Mouse (Mus musculus): Measurements from ENCODE around the gene Cfap157.

The Cfap157 gene

DNA sequence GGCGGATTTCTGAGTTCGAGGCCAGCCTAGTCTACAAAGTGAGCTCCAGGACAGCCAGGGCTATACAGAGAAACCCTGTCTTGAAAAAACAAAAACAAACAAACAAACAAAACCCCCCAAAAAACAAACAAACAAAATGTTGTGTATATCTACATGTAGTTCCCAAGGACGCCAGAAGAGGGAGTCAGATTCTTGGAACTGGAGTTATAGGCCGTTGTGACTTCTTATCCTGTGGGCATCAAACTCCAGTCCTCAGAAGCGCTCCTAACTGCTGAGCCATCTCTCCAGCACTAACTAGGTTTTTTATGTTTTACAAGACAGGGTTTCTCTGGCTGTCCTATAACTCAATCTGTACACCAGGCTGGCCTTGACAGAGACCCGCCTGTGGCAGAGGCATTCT, 2.9 kb upstream of the Cfap157 start:
- in situ Hi-C loops (cut with MboI, MseI) = no loop called here

DNA sequence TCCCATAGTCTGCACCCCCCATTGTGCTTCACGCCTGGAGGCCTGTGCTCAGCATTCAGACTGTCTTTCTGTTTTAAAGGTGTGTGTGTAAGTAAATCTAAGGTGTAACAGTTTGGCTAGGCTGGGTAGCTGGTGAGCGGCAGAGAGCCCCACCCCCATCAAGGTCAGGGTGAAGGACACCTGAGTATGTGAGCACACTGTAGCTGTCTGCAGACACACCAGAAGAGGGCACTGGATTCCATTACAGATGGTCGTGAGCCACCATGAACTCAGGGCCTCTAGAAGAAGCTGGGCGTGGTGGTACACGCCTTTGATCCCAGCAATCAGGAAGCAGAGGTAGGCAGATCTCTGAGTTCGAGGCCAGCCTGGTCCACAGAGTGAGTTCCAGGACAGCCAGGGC, 2.5 kb downstream of the Cfap157 start:
- in situ Hi-C loops (cut with MboI, MseI) = no loop called here

DNA sequence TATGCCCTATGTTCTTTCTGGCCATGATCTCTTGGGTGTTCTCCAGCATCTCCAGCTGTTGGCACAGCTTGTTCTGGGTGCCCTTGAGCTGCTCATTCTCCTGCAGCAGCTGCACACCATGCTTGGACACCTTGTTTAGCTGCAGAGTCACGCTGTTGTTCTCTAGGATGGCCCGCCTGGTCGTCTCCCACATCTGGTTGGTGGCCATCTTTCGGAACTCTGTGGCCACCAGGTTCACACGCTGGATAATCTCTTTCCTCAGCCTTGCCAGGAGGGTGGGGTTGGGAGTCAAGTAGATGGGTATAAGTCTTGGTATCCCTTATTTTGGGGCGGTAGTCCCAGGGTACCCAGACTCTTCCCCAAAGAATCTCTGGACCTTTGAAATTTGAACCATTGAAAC, 4.5 kb downstream of the Cfap157 start:
- in situ Hi-C loops (cut with MboI, MseI) = loop anchor here in 1 of 2 experiments (5.0 kb wide), 1 partner anchor 73 kb away; no protein-coding TSS in a partner anchor

- in situ Hi-C loops (cut with MboI, MseI) = loop anchor here in 1 of 2 experiments (5.0 kb wide), 1 partner anchor 73 kb away; no protein-coding TSS in a partner anchor
These were observed 5.1 kb downstream of the Cfap157 start for GRCm38 (mm10) chr2:32779131-32779530.

DNA sequence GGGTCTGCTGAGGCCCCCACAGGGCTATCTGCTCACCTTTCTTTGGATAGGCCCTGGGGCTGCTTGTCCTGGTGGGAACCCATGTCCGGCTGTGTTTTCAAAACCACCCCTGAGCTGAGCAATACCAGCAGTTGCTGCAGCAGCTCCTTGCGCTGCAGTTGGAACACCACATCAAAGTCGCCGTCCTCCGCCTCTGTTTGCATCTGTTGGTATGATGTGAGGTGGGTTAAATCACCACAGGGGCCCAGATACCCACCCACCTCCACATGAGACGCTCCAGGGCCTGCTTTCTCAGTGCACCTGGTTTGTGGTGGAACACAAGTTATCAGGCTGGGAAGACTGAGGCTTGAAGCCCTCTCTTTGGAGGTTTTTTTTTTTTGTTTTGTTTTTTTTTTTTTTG, 6.1 kb downstream of the Cfap157 start:
- in situ Hi-C loops (cut with MboI, MseI) = loop anchor here in 1 of 2 experiments (5.0 kb wide), 1 partner anchor 74 kb away; no protein-coding TSS in a partner anchor

- in situ Hi-C loops (cut with MboI, MseI) = loop anchor here in 1 of 2 experiments (5.0 kb wide), 1 partner anchor 76 kb away; no protein-coding TSS in a partner anchor
These were observed 8.0 kb downstream of the Cfap157 start for GRCm38 (mm10) chr2:32776192-32776591.

GRCm38 (mm10) chr2:32775359-32776074, 8.7 kb downstream of the Cfap157 start, which contains the start of the genes Ttc16 and Ptrh1:
Gene Ttc16, minus strand, starts transcription at chr2:32775633.
Gene Ptrh1, plus strand, starts transcription at chr2:32775786.
- in situ Hi-C loops (cut with MboI, MseI) = loop anchor here in 1 of 2 experiments (5.0 kb wide), 1 partner anchor 77 kb away; no protein-coding TSS in a partner anchor

DNA sequence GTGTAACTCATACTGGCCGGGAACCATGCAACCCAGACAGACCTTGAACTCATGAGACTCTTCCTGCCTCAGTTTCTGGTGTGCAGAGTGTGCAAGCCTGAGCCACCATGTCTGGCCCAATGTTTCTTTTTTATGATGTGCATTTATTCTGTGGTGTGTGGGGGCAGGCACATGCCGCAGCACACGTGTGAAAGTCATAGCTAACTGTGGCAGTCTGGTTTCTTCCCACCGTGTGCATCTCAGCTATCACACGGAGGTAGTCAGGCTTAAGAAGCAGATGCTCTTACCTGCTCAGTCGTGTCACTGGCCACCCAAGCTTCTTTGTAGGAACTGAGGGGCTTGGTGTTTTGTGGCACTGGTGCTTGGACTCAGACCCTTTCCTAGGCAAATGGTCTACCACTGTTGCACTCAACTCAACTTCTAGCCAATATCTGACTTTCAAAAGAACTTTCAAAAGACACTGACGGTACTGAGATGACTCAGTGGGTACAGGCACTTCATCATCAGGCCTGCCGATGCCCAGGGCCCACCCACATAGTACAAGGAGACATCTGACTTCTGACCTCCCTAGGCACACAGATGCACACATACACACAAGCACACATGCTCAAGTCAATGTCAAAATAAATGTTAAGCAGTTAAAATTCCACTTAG, 11.5 kb downstream of the Cfap157 start:
- in situ Hi-C loops (cut with MboI, MseI) = loop anchor here in 1 of 2 experiments (5.0 kb wide), 1 partner anchor 80 kb away; no protein-coding TSS in a partner anchor

DNA sequence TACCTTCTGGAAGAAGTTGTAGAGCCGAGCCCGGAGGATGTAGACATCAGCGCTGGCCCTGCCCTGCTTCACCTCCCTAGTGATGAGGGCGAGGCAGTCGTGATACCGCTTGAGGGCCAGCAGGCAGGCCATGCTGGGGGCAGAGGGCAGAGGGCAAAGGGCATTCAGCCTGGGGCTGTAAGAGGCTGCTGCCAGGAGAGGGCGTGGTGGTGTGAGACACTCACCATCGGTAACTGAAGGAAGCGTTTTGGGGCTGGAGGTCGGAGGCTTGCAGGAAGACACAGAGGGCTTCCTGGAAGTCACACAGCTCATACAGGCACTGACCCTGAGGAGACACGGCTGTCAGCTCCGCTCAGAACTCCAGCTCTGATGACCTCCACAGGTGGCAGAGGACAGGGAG, 12.3 kb downstream of the Cfap157 start:
- in situ Hi-C loops (cut with MboI, MseI) = loop anchor here in 1 of 2 experiments (5.0 kb wide), 1 partner anchor 80 kb away; no protein-coding TSS in a partner anchor

GRCm38 (mm10) chr2:32769327-32770085, 14.7 kb downstream of the Cfap157 start:
- in situ Hi-C loops (cut with MboI, MseI) = loop anchor here in 1 of 2 experiments (5.0 kb wide), 1 partner anchor 83 kb away; no protein-coding TSS in a partner anchor

DNA sequence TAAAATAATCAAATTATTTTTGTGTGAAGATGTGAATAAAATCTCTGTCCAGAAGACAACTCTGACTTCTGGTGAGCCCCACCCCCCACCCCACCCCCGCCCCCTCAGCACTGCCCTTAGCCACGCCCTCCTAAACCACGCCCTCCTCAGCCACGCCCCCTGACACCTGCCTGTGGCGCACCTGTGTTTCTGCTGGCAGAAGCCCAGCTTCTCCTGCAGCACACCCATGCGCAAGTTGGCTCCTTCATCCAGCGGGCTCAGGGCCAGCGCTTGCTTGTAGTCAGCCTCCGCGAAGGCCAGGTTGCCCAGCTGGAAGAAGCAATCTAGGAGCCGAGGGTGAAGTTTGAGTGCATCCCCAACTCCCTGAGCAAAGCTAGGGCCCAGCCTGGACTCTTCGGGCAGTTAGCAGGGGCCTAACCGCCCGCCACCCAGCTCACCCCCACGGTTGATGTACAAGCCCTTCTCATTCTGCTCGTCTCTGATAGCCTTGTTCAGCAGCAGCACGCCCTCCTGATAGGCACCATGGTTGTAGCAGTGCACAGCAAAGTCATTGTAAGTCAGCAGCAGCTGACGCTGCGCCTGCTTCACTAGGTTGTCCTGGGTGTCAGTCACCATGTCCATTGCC, 15.5 kb downstream of the Cfap157 start:
- in situ Hi-C loops (cut with MboI, MseI) = no loop called here

DNA sequence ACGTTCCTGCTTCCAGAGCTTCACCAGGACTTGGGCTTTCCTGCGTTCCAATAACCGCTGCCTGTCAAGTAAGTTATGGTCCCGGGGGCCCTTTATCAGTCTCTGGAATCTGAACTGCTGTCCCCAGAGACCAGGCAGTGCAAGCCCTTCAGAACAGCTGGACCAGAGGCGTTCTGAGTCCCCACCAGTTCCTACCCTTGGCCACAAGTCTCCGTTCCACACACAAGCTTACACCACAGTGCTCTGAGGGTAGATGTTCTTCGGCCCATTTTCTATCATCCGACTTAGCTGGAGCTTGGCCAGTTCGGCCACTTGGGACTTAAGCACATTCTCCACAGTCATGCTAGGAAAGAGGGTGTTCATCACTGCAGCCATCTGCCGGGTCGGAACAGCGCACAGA, 17.0 kb downstream of the Cfap157 start:
- in situ Hi-C loops (cut with MboI, MseI) = no loop called here

DNA sequence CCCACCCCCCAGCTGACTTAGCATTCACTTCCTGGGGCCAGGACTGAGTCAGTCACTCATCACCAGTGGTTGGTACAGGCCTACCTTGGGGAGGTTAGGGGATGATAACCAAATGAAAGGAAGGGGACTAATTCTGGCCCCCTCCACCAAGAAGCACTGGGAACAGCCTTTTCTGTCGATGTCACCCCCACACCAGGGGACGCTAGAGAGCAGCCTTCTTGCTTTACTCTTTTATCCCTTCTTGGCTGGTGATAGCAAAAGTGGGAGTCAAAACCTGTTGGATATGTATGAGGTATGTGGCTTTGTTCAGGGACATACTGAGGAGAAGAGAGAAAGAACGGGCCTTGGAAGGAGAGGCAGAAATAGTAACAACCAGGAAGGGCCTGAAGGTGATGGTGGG, 20.9 kb downstream of the Cfap157 start:
- in situ Hi-C loops (cut with MboI, MseI) = no loop called here

- in situ Hi-C loops (cut with MboI, MseI) = no loop called here
These were observed 22.4 kb downstream of the Cfap157 start for GRCm38 (mm10) chr2:32761859-32762258.

GRCm38 (mm10) chr2:32761361-32761760, 22.9 kb downstream of the Cfap157 start:
- in situ Hi-C loops (cut with MboI, MseI) = no loop called here

DNA sequence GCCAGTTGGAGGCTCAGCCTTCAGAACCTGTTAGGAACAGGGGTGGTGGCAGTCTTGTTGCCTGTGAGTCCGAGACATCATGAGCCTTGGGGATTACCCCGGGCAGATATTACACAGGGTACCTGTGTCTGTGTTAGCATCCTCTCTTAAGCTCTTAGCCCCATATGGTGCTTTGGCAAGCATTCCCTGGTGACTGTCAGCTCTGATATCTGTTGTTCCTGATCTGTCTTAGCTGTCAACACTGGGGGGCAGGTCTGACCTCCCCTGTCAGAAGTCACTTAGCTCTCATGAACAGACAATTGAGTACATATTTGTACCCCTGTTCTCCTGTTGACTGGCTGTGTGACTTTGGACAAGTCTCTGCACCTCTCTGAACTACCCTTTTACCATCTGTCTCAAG, 25.2 kb downstream of the Cfap157 start:
- in situ Hi-C loops (cut with MboI, MseI) = loop anchor here in 1 of 2 experiments (5.0 kb wide), 1 partner anchor 47 kb away; the partner anchor contains the start of gene Cdk9

DNA sequence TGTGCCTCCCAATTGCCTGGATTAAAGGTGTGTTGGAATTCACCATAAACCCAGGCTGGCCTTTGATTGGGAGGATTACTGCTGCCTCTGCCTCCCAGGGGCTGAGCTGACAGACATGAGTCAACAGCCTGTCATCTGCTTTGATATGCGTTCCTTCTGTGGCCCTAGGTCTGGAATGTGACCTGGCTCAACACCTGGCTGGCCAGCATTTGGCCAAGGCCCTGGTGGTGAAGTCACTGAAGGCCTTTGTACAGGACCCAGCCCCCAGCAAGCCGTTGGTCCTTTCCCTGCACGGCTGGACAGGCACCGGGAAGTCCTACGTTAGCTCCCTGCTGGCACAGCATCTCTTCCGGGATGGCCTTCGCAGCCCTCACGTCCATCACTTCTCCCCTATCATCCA, 25.7 kb downstream of the Cfap157 start:
- in situ Hi-C loops (cut with MboI, MseI) = loop anchor here in 1 of 2 experiments (5.0 kb wide), 1 partner anchor 46 kb away; the partner anchor contains the start of gene Cdk9

DNA sequence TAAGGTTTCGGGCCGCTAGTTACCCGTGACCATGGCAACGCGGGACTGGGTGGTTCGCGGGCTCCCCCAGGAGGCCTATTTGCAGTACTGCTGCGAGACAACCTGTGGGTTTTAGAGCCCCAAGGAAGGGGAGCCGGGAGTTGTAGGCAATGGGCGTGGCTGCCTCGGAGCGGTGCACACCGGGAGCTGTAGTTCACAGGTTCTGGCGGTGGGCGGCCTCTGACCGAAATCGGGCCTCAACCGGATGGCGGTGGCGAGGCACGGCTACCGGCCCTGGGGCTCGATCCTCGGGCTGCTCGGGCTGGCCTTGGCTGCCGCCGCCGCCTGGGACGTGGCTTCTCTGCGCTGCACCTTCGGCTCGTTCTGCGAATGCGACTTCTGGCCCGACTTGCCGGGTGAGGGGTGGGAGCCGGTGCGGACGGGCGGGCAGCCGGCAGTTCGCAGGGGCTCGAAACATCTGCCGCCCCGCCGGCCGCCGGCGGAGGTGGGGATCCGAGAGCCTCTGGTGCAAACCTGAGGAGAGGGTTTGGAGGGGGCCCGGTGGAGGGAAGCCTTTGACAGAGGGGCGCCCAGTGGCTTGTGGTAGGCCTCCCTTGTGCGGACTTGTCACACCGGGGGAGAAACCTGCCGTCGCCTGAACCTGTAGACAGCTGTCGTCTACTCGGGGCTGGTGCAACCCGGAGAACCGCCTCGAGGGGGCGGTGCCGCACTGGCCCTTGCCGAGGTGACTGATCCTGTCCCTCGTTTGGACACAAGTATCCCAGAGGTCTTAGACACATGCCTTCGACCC, 27.0 kb downstream of the Cfap157 start, which contains the start of gene Tor2a:
TSS of gene Tor2a (plus strand) at position 179 of the 790 bp plus-strand sequence.
- in situ Hi-C loops (cut with MboI, MseI) = loop anchor here in 1 of 2 experiments (5.0 kb wide), 1 partner anchor 45 kb away; the partner anchor contains the start of gene Cdk9

GRCm38 (mm10) chr2:32756674-32757055, 27.6 kb downstream of the Cfap157 start:
- in situ Hi-C loops (cut with MboI, MseI) = loop anchor here in 1 of 2 experiments (5.0 kb wide), 1 partner anchor 44 kb away; the partner anchor contains the start of gene Cdk9

- in situ Hi-C loops (cut with MboI, MseI) = no loop called here
These were observed 32.0 kb downstream of the Cfap157 start for GRCm38 (mm10) chr2:32752181-32752580.
